Mouse (Mus musculus) limb, embryonic 11.5 days (tissue): ENCODE data around the gene Ldah. TPM values are rescaled to one million over a fixed set of nuclear protein-coding genes. Genes with fewer than 3 reads are reported as not detected.

Source experiments
- ATAC-seq: fragments of 200-750 bp; cut with Nextera tagmentation; 2 replicates; pipeline ENCODE4 v1.8.0; 2017; ENCODE audit warnings: low read depth; ENCODE audit not compliant: insufficient number of reproducible peaks, low FRiP score, low TSS enrichment
- DNase-seq: peaks from one replicate; pipeline ENCODE4 v3.0.0-alpha.2; 2015; ENCODE audit warnings: low spot score
- H3K27ac ChIP-seq: fragments of 300-500 bp; sonication (generic); replicated peaks from 2 replicates; pipeline ENCODE4 v1.5.1; 2014; ENCODE audit warnings: low read depth, mild to moderate bottlenecking, low read length
- H3K27me3 ChIP-seq: fragments of 300-500 bp; sonication (generic); 2 replicates; pipeline ENCODE4 v1.6.1; 2014; ENCODE audit warnings: mild to moderate bottlenecking, low read length, mixed read lengths; ENCODE audit not compliant: control insufficient read depth, insufficient read depth
- H3K36me3 ChIP-seq: fragments of 300-500 bp; sonication (generic); 2 replicates; pipeline ENCODE4 v1.6.1; 2014; ENCODE audit warnings: mild to moderate bottlenecking, low read length, moderate library complexity, mixed read lengths; ENCODE audit not compliant: control insufficient read depth, insufficient read depth
- H3K4me1 ChIP-seq: fragments of 300-500 bp; sonication (generic); 2 replicates; pipeline ENCODE4 v1.6.1; 2014; ENCODE audit warnings: low read length, mixed read lengths; ENCODE audit not compliant: control insufficient read depth, insufficient read depth
- H3K4me2 ChIP-seq: fragments of 300-500 bp; sonication (generic); 2 replicates; pipeline ENCODE4 v1.6.1; 2014; ENCODE audit warnings: low read depth, mild to moderate bottlenecking, moderate library complexity; ENCODE audit not compliant: severe bottlenecking
- H3K4me3 ChIP-seq: fragments of 300-500 bp; sonication (generic); 2 replicates; pipeline ENCODE4 v1.5.1; 2014; ENCODE audit warnings: low read depth, low read length
- H3K9ac ChIP-seq: fragments of 300-500 bp; sonication (generic); 2 replicates; pipeline ENCODE4 v1.6.1; 2014; ENCODE audit warnings: mild to moderate bottlenecking, low read length
- H3K9me3 ChIP-seq: fragments of 300-500 bp; sonication (generic); 2 replicates; pipeline ENCODE4 v1.6.1; 2016; ENCODE audit warnings: low read length; ENCODE audit not compliant: control insufficient read depth
- WGBS: fragments of 180-500 bp; shearing (Covaris S2); extraction: QIAGEN DNeasy Blood & Tissue Kit; methylation state at CpG from one replicate; pipeline ENCODE4 v1.1.7; 2014; 5-methylcytosine and 5-hydroxymethylcytosine counted together
- polyA plus RNA-seq: library from polyadenylated mRNA; unstranded; fragments of >200 nt; fragmentation: Nextera tagmentation; extraction: Ambion mirVana; gene quantifications from 2 replicates; pipeline ENCODE4 v1.2.1, GENCODE M21; 2014

The Ldah gene
- polyA plus RNA-seq, 1 experiment from 2014 or later, result 62.2 TPM

GRCm38 (mm10) chr12:8291157-8291853, 83.4 kb downstream of the Ldah start:
- WGBS, result 71% methylated on average over 15 of the region's 15 CpGs
- Histone ChIP-seq H3K4me1 (no peaks in the 10 kb centered on the region), H3K36me3 (no peaks in the 10 kb centered on the region), H3K27me3 (no peaks in the 10 kb centered on the region; the same call in none of the 2 replicates), H3K27ac (no peak overlapping the region), H3K4me3 (no peak overlapping the region), H3K9me3 (no peaks in the 10 kb centered on the region; the same call in 1 of the 2 replicates), H3K4me2 (no peak overlapping the region), H3K9ac (no peak overlapping the region)
- DNase-seq (peak; percentile 19), ATAC-seq (no peak)

- no peak for DNase-seq
- no peak overlapping the region for H3K4me2 ChIP-seq
- no peaks in the 10 kb centered on the region for H3K9me3 ChIP-seq
- no peak for ATAC-seq
- H3K4me3 ChIP-seq, result no peak overlapping the region
- H3K27ac ChIP-seq, result no peak overlapping the region
- WGBS, result 48% methylated on average over 6 of the region's 6 CpGs
- peaks cover 6% of the 10 kb centered on the region for H3K4me1 ChIP-seq
- H3K36me3 ChIP-seq, result no peaks in the 10 kb centered on the region
- peaks cover 35% of the 10 kb centered on the region for H3K27me3 ChIP-seq
- H3K9ac ChIP-seq, result no peak overlapping the region
Observed at GRCm38 (mm10) chr12:8295307-8295913, 87.5 kb downstream of the Ldah start.

- Histone ChIP-seq H3K27me3 (peaks cover 43% of the 10 kb centered on the region), H3K9me3 (no peaks in the 10 kb centered on the region), H3K36me3 (no peaks in the 10 kb centered on the region), H3K4me1 (peaks cover 8% of the 10 kb centered on the region), H3K4me3 (no peak overlapping the region), H3K4me2 (no peak overlapping the region), H3K9ac (no peak overlapping the region), H3K27ac (no peak overlapping the region)
- DNase-seq, result no peak
- ATAC-seq, result no peak
- 79% methylated on average over 2 of the region's 2 CpGs for WGBS
Observed at GRCm38 (mm10) chr12:8296154-8296553, 88.2 kb downstream of the Ldah start.

- peaks cover 13% of the 10 kb centered on the region for H3K4me1 ChIP-seq
- H3K9ac ChIP-seq, result no peak overlapping the region
Observed at GRCm38 (mm10) chr12:8297586-8298214, 89.8 kb downstream of the Ldah start.

GRCm38 (mm10) chr12:8298361-8299142, 90.6 kb downstream of the Ldah start:
- H3K4me2 ChIP-seq, result peak overlapping the region; percentile 58
- peaks cover 67% of the 10 kb centered on the region for H3K27me3 ChIP-seq
- no peaks in the 10 kb centered on the region for H3K9me3 ChIP-seq
- ATAC-seq, result no peak
- no peak overlapping the region for H3K27ac ChIP-seq
- peak; percentile 67 for DNase-seq
- 2% methylated on average over 74 of the region's 85 CpGs for WGBS
- H3K9ac ChIP-seq, result peak overlapping the region; percentile 27; the same call in 1 of the 2 replicates
- H3K4me3 ChIP-seq, result peak overlapping the region; percentile 35
- peaks cover 13% of the 10 kb centered on the region for H3K4me1 ChIP-seq
- H3K36me3 ChIP-seq, result no peaks in the 10 kb centered on the region

More at GRCm38 (mm10) chr12:8297586-8298214, 89.8 kb downstream of the Ldah start:
- ATAC-seq, result no peak
- Histone ChIP-seq H3K27ac (no peak overlapping the region), H3K4me2 (peak overlapping the region; percentile 58), H3K36me3 (no peaks in the 10 kb centered on the region), H3K27me3 (peaks cover 58% of the 10 kb centered on the region), H3K4me3 (peak overlapping the region; percentile 35), H3K9me3 (no peaks in the 10 kb centered on the region)
- 7% methylated on average over 34 of the region's 34 CpGs for WGBS
- DNase-seq, result peak; percentile 49

GRCm38 (mm10) chr12:8299143-8300110, 91.5 kb downstream of the Ldah start:
- H3K4me1 ChIP-seq, result peaks cover 13% of the 10 kb centered on the region
- 6% methylated on average over 34 of the region's 34 CpGs for WGBS
- H3K36me3 ChIP-seq, result no peaks in the 10 kb centered on the region
- H3K27me3 ChIP-seq, result peaks cover 74% of the 10 kb centered on the region
- H3K27ac ChIP-seq, result no peak overlapping the region
- H3K4me3 ChIP-seq, result no peak overlapping the region; the same call in 1 of the 2 replicates
- no peak for DNase-seq
- no peaks in the 10 kb centered on the region for H3K9me3 ChIP-seq
- H3K4me2 ChIP-seq, result no peak overlapping the region
- ATAC-seq, result no peak
- H3K9ac ChIP-seq, result no peak overlapping the region

GRCm38 (mm10) chr12:8300111-8300480, 92.2 kb downstream of the Ldah start:
- peaks cover 13% of the 10 kb centered on the region for H3K4me1 ChIP-seq
- no peak for ATAC-seq
- H3K36me3 ChIP-seq, result no peaks in the 10 kb centered on the region
- DNase-seq, result peak; percentile 58
- no peak overlapping the region for H3K9ac ChIP-seq
- H3K27me3 ChIP-seq, result peaks cover 78% of the 10 kb centered on the region
- 7% methylated on average over 10 of the region's 10 CpGs for WGBS
- H3K4me2 ChIP-seq, result no peak overlapping the region
- no peaks in the 10 kb centered on the region for H3K9me3 ChIP-seq
- H3K27ac ChIP-seq, result no peak overlapping the region
- no peak overlapping the region for H3K4me3 ChIP-seq
